In the genomic region with DNA sequence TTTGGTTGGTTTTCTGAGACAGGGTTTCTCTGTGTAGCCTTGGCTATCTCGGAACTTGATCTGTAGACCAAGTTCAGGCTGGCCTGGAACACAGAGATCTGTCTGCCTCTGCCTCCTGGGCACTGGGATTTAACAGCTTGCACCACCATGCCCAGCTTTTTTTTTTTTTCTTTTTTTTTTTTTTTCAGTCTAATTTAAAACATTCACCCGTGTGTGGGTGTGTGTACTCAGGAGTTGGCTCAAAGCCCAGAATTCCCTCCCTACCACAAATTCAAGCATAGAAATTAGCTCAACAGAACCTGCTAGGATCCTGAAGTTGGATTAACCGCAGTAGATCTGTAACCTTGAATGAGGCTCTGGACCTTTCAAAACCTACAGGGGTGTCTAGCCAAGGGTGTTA, we compare ENCODE assay signal across 9 mouse cellular contexts. TPM values are rescaled to one million over a fixed set of nuclear protein-coding genes. Genes with fewer than 3 reads are reported as not detected.
DNase-seq lines count a peak whose midpoint lies in the region; ATAC-seq and TF ChIP-seq lines count a peak whose summit lies in the region.
"Had no signal": no experiment of that assay in that cellular context is flagged by ENCODE, and none has a peak within 500 bp of the region (broad histone marks: within the 10 kb centered on the region; RNA-seq: fewer than 3 reads in every experiment).

No protein-coding gene starts in this region.

- no peak for TF ChIP-seq CTCF in intestine, postnatal 0 days (IDR thresholded peaks at IDR 0.05; ENCODE audit: low read depth)

- H3K9me3 ChIP-seq in intestine, embryonic 16.5 days (ENCODE audit: control insufficient read depth, low read length), result no peaks in the 10 kb centered on the region
- no peaks in the 10 kb centered on the region for H3K9me3 ChIP-seq in intestine, postnatal 0 days (ENCODE audit: control insufficient read depth)
- no peaks in the 10 kb centered on the region for H3K9me3 ChIP-seq in heart, embryonic 15.5 days (replicated peaks)
- H3K9me3 ChIP-seq: megakaryocyte, embryonic 14.5 days had no signal

- no peak overlapping the region for H3K4me2 ChIP-seq in intestine, embryonic 16.5 days (ENCODE audit: low read depth, low read length)
- H3K4me2 ChIP-seq in intestine, postnatal 0 days (replicated peaks; ENCODE audit: low read depth), result no peak overlapping the region
- no peak overlapping the region for H3K4me2 ChIP-seq in heart, embryonic 15.5 days

- H3K27ac ChIP-seq in intestine, embryonic 16.5 days (ENCODE audit: low read length), result 0 out of 2 replicates have a peak overlapping the region, but pooled peaks have one; percentile 6
- H3K27ac ChIP-seq in intestine, postnatal 0 days (ENCODE audit: low read depth, low read length), result no peak overlapping the region
- H3K27ac ChIP-seq in heart, embryonic 15.5 days, result 0 out of 2 replicates have a peak overlapping the region, but pooled peaks have one; percentile 30

- WGBS in intestine, embryonic 16.5 days, result 44% methylated on average over 3 of the region's 3 CpGs
- 30% methylated on average over 3 of the region's 3 CpGs for WGBS in intestine, postnatal 0 days
- WGBS in heart, embryonic 15.5 days, result 34% methylated on average over 3 of the region's 3 CpGs

- H3K27me3 ChIP-seq in intestine, embryonic 16.5 days (replicated peaks; ENCODE audit: control insufficient read depth, insufficient read depth, low read length), result no peaks in the 10 kb centered on the region
- H3K27me3 ChIP-seq in intestine, postnatal 0 days (replicated peaks; ENCODE audit: control insufficient read depth, insufficient read depth, low read length), result no peaks in the 10 kb centered on the region
- H3K27me3 ChIP-seq in heart, embryonic 15.5 days, result no peaks in the 10 kb centered on the region
- H3K27me3 ChIP-seq: megakaryocyte, embryonic 14.5 days had no signal

- peaks cover 15% of the 10 kb centered on the region for H3K36me3 ChIP-seq in intestine, embryonic 16.5 days (ENCODE audit: control insufficient read depth, insufficient read depth, low read length)
- H3K36me3 ChIP-seq in intestine, postnatal 0 days (ENCODE audit: control insufficient read depth, insufficient read depth), result peaks cover 43% of the 10 kb centered on the region
- peaks cover 26% of the 10 kb centered on the region for H3K36me3 ChIP-seq in heart, embryonic 15.5 days

- H3K4me3 ChIP-seq in intestine, embryonic 16.5 days (ENCODE audit: low read length), result no peak overlapping the region
- no peak overlapping the region for H3K4me3 ChIP-seq in intestine, postnatal 0 days (ENCODE audit: low read depth, low read length)
- H3K4me3 ChIP-seq in heart, embryonic 15.5 days, result no peak overlapping the region

- DNase-seq in NIH3T3 (ENCODE audit: low read depth), result peak; percentile 90
- DNase-seq in lung, postnatal 36 days, result peak; percentile 72
- DNase-seq in embryo, embryonic 10.5 days (ENCODE audit: low spot score), result no peak
- no peak for DNase-seq in gastrocnemius, postnatal 4 days (ENCODE audit: low spot score in 2 of 2)
- DNase-seq: spleen, adult 18-20 months had no signal

- no peak for ATAC-seq in intestine, embryonic 16.5 days
- no peak for ATAC-seq in intestine, postnatal 0 days
- ATAC-seq in heart, embryonic 15.5 days (replicated peaks; ENCODE audit: insufficient number of reproducible peaks, insufficient read depth, low FRiP score, low read depth), result no peak

- H3K4me1 ChIP-seq in intestine, embryonic 16.5 days (ENCODE audit: control insufficient read depth, insufficient read depth, low read length), result peaks cover 42% of the 10 kb centered on the region
- no peaks in the 10 kb centered on the region; the same call in 1 of the 2 replicates for H3K4me1 ChIP-seq in intestine, postnatal 0 days (replicated peaks; ENCODE audit: control insufficient read depth, insufficient read depth, low read length)
- H3K4me1 ChIP-seq in heart, embryonic 15.5 days (replicated peaks), result peaks cover 45% of the 10 kb centered on the region

- H3K9ac ChIP-seq in intestine, embryonic 16.5 days (ENCODE audit: low read depth, low read length), result no peak overlapping the region
- H3K9ac ChIP-seq in intestine, postnatal 0 days (ENCODE audit: low read depth, low read length), result no peak overlapping the region
- H3K9ac ChIP-seq in heart, embryonic 15.5 days, result no peak overlapping the region

RNA-seq across cellular contexts. Expression of a gene that starts 2.3 kb away (rescaled TPM):
- polyA plus RNA-seq in intestine, embryonic 16.5 days (2015; fragmentation: Nextera tagmentation; extraction: Ambion mirVana), result 347 and 378 TPM in 2 replicates
- polyA plus RNA-seq in intestine, postnatal 0 days (2015; fragmentation: Nextera tagmentation; extraction: Ambion mirVana), result 402 and 426 TPM in 2 replicates
- 224 and 234 TPM in 2 replicates for polyA plus RNA-seq in heart, embryonic 15.5 days (2015; fragmentation: Nextera tagmentation; extraction: Ambion mirVana)
- 100 to 1,000 TPM; 211 to 220 TPM for total RNA-seq in gastrocnemius, postnatal 4 days (2021)

RNA-seq across cellular contexts. Expression of a gene that starts 6.3 kb away (rescaled TPM):
- polyA plus RNA-seq in intestine, embryonic 16.5 days (2015; fragmentation: Nextera tagmentation; extraction: Ambion mirVana), result 2,407 and 2,590 TPM in 2 replicates
- 2,376 and 2,464 TPM in 2 replicates for polyA plus RNA-seq in intestine, postnatal 0 days (2015; fragmentation: Nextera tagmentation; extraction: Ambion mirVana)
- 8.2 and 9.1 TPM in 2 replicates for polyA plus RNA-seq in heart, embryonic 15.5 days (2015; fragmentation: Nextera tagmentation; extraction: Ambion mirVana)
- 1 to 10 TPM; 5.3 to 8.7 TPM for total RNA-seq in gastrocnemius, postnatal 4 days (2021)

RNA-seq across cellular contexts. Expression of a gene that starts 19.0 kb away (rescaled TPM):
- 142 and 146 TPM in 2 replicates for polyA plus RNA-seq in intestine, embryonic 16.5 days (2015; fragmentation: Nextera tagmentation; extraction: Ambion mirVana)
- 144 and 152 TPM in 2 replicates for polyA plus RNA-seq in intestine, postnatal 0 days (2015; fragmentation: Nextera tagmentation; extraction: Ambion mirVana)
- 152 and 158 TPM in 2 replicates for polyA plus RNA-seq in heart, embryonic 15.5 days (2015; fragmentation: Nextera tagmentation; extraction: Ambion mirVana)
- 100 to 1,000 TPM; 369 to 382 TPM for total RNA-seq in gastrocnemius, postnatal 4 days (2021)

RNA-seq across cellular contexts. Expression of a gene that starts 36.3 kb away (rescaled TPM):
- polyA plus RNA-seq in intestine, embryonic 16.5 days (2015; fragmentation: Nextera tagmentation; extraction: Ambion mirVana), result 0.56 and 0.97 TPM in 2 replicates
- polyA plus RNA-seq in intestine, postnatal 0 days (2015; fragmentation: Nextera tagmentation; extraction: Ambion mirVana), result 1.0 and 2.0 TPM in 2 replicates
- 1.7 and 2.7 TPM in 2 replicates for polyA plus RNA-seq in heart, embryonic 15.5 days (2015; fragmentation: Nextera tagmentation; extraction: Ambion mirVana)
- total RNA-seq in gastrocnemius, postnatal 4 days (2021), result 1 to 10 TPM in 1 of 2 experiments, under 1 TPM in 1; 0.52 to 2.3 TPM

RNA-seq across cellular contexts. Expression of a gene that starts 38.6 kb away (rescaled TPM):
- 5.2 and 5.9 TPM in 2 replicates for polyA plus RNA-seq in intestine, embryonic 16.5 days (2015; fragmentation: Nextera tagmentation; extraction: Ambion mirVana)
- polyA plus RNA-seq in intestine, postnatal 0 days (2015; fragmentation: Nextera tagmentation; extraction: Ambion mirVana), result 1.6 and 2.2 TPM in 2 replicates
- 2.8 and 7.3 TPM in 2 replicates for polyA plus RNA-seq in heart, embryonic 15.5 days (2015; fragmentation: Nextera tagmentation; extraction: Ambion mirVana)
- total RNA-seq in gastrocnemius, postnatal 4 days (2021), result 1 to 10 TPM; 1.7 to 1.8 TPM

Comparison
In these comparisons a context has a peak if more than half of its experiments do, and no peak if none do; other contexts are left out.
1. DNase-seq: peak in NIH3T3 (single experiment) and lung, postnatal 36 days (single experiment); none in embryo, embryonic 10.5 days (single experiment) and gastrocnemius, postnatal 4 days (0 of 2).
2. RNA of a gene that starts 6.3 kb away (polyA plus RNA-seq): 2,407 to 2,590 TPM in intestine, embryonic 16.5 days and 2,376 to 2,464 TPM in intestine, postnatal 0 days; 8.2 to 9.1 TPM in heart, embryonic 15.5 days; every median in the first group is over 100 times any median in the second.